Mouse (Mus musculus): ENCODE data around the gene Lpar5.
"Not testable (repeated sequence)": the region's sequence is repeated elsewhere in the genome, so short reads cannot be mapped to it uniquely, and the experiment has no call there.

The Lpar5 gene

DNA sequence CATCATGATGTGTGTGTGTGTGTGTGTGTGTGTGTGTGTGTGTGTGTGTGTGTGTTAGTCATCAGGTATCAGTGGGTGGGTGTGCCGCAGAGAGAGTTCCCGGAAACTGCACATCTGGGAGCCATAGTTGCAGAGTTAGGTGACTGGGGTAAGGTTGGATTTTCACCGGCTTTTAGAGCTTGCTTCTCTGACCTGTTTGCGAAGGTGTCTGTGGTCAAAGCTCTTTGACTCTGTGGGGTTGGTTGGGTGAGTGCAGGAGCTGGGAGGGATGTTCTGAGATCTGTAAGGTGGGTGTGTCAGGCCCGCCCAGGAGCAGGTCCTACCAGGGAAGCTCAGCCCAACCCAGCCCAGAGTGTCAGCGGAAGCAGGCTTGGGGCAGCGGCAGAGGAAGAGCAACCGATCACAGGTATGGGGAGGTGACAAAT is at the start of gene Lpar5:
Gene Lpar5 (plus strand): TSS at position 350 of the 425 bp plus-strand sequence.
- no peak for DNase-seq (ENCODE audit: low spot score in 2 of 2)

DNA sequence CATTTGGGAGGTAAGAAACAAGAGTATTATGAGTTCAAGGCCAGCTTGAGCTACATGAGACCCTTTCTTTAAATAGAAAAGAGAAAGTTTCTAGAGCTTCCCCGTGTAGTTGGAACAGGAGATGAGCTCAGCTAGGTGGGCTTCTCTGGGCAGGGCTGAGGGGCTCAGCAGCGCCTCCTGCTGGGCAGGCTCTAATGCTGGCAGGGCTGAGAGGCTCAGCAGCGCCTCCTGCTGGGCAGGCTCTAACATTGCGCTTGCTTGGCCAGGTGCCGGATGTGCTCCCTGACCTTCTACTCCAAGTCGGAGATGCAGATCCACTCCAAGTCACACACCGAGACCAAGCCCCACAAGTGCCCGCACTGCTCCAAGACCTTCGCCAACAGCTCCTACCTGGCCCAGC is 37.2 kb upstream of the Lpar5 start:
- not testable (repeated sequence) for DNase-seq (ENCODE audit: low spot score in 2 of 2)

DNA sequence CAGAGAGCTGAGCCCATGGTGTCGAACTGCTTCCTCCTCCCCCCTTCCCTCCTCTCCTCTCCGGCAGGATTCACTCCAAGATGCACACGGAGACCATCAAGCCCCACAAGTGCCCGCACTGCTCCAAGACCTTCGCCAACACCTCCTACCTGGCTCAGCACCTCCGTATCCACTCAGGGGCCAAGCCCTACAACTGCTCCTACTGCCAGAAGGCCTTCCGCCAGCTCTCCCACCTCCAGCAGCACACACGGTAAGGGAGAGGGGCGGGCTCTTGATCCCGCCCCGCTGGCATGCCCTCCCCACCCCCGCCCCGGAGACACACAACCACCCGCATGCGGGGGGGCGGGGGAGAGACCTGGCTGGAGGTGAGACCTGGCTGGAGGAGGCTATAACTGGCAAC is 36.1 kb upstream of the Lpar5 start:
- no peak for DNase-seq (ENCODE audit: low spot score in 2 of 2)

DNA sequence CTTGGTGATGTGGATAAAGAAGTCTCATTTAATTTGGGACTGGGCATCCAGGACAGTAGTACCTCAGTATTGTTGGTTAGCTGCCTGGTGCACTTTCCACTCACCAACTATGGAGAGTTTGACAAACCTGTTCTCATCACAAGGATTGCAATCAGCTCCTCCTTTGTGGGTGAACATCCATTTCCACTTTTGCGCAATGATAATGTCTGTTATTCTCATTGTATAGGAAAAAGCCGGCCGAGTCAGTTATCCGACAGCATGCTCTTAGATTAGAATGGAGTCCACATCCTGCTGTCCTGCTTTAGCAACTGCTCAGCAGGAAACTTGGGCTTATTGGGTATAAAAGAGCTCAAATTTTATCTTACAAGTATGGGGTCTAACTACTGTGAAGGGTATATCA is 29.1 kb upstream of the Lpar5 start:
- DNase-seq (ENCODE audit: low spot score in 2 of 2) = no peak

DNA sequence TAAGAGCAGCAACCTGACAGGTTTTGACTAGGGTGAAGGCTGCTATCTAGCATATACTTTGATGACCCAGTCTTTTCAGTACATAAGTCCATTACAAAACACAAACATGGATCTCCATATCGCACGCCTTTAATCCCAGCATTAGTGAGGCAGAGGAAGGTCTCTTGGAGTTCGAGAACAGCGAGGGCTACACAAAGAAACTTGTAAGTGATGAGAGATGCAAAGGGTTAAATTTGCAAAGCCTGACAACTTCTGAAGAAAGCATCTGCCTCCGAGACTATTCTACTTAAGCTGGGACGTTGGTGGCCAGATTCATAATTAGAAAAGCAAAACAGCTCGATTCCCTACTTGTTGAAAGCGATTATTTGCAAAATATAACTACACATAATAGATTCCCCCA is 28.6 kb upstream of the Lpar5 start:
- DNase-seq (ENCODE audit: low spot score in 2 of 2) = no peak

DNA sequence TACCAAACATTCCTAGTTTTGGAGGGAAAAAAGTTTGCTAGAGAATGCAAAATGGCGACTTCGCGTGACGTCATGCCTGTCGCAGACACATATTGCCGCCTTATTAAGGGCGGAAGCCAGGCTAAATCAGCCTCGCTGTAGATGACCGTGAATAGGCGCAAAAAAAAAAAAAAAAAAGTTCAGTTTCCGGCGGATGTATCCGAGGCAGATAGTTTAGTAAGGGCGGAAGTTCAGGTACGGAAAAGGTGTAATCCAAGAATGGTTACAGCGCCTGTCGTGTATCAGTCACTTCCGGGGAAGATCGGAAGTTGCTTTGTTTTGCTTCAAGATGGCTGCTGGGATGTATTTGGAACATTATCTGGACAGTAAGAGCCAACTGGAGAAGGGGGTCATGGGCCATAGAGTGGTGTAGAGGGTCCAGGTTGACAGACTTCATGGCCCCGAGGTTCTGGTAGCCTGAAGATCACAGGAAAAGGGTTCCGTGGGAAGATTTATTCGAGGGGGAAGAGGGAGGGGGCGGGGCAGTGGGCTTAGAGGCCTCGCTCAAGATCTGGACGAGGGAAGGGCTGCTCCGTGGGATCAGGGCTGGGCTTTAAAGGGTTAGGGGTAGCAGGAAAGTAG is 28.1 kb upstream of the Lpar5 start, which contains the start of gene Ing4:
Gene Ing4 (plus strand): TSS at position 228 of the 621 bp plus-strand sequence.
- peak; percentile 87 to 88 for DNase-seq (ENCODE audit: low spot score in 2 of 2)

DNA sequence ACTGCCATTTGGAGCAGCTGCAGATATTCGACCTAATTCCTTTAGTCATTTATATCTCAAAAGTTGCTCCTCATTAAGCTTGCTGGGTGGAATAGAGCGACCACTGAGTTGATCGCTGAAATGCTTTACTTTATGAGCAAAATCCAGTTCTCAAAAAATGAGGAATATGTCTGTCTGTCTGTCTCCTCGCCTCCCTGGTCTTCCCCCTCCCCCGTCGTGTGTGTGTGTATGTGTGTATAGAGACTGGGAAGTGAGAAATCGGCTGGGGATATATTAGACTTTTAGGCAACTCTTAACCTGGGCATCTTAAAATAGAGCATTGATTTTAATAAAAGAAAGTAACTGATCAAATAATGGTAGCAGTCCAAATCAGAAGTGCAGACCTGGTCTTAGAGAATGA is 27.5 kb upstream of the Lpar5 start:
- DNase-seq (ENCODE audit: low spot score in 2 of 2) = no peak

DNA sequence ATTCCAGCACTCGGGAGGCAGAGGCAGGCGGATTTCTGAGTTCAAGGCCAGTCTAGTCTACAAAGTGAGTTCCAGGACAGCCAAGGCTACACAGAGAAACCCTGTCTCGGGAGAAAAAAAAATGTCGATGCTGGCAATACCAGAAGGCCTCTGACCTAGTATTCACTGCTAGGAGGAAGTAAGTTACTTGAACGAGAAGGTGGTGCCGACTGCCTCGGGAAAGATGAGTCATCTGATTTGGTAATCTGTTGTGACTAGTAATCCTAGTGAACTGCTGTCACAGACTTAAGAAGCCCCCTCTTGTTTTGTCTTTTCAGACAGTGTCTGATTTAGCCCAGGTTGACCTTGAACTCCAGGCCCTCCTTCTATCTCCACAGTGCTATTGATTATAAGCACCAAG is 26.7 kb upstream of the Lpar5 start:
- DNase-seq (ENCODE audit: low spot score in 2 of 2) = no peak

DNA sequence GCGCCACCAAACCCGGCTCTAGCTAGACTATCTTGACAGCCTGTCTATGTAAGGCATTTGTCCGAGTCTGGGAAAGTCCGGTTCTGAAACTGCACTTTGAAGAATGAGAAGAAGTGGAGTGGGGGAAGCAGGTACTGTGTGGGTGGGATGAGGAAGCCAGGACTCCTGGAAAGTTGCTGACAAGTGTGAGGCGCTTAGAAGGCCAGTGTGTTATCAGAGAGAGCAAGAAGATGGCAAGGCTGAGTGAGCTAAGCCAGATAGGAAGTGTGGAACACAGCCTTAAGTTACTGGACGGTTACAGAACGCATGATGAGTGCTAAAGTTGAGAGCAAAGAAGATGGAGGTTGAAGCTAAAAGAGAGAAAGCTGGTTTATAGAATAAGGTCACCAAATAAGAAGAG is 25.6 kb upstream of the Lpar5 start:
- DNase-seq (ENCODE audit: low spot score in 2 of 2) = no peak

DNA sequence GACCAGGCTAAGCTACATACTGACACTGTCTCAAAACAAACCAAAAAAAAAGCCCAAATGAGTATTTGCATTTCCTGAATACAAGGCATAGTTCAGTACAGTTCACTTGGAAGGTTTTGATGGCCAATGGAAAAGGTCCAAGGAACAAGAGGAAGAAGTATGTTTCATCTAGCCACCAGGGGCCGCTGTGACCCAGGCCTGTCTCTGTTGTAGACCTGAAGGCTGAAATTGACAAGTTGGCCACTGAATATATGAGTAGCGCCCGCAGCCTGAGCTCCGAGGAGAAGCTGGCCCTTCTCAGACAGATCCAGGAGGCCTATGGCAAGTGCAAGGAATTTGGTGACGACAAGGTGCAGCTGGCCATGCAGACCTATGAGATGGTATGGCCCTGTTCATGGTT is 21.0 kb upstream of the Lpar5 start:
- DNase-seq (ENCODE audit: low spot score in 2 of 2) = peak; percentile 62 to 75

DNA sequence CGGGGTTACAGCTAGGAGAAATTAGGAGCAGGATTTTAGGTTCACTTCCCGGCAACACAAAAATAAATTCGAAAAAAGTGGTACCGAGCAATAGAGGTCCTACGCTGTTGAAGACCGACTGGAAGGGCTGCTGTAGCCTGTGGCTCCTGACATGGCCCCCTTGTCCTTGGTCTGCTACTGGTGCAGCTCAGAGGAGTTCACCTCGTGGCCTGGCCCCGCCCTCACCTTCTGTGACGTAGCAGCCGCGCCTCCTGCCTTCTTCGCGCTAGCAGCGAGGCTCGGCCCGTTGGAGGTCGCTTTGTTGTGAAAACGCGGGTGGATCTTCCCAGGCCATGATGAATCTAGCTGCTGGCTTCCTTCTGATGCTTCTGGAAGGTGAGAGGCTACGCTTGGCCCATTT is 18.0 kb upstream of the Lpar5 start, which contains the start of gene Acrbp:
Gene Acrbp (plus strand): TSS at position 12 of the 400 bp plus-strand sequence.
- DNase-seq (ENCODE audit: low spot score in 2 of 2) = no peak

DNA sequence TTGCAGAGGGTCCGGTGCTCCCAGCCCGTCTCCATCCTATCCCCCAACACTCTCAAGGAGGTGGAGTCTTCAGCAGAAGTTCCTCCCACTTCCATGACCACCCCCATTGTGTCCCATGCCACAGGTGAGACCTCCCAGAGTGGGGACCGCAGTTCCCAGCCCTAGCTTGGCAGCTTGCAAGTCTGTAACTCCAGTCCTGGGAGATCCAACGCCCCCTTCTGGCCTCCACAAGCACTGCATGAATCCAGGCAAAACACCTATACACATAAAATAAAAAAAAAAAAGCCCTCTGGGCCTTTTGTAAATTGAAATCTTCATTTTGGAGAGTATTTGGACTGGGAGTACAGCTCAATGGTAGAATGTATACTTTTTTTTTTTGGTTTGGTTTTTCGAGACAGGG is 16.5 kb upstream of the Lpar5 start:
- no peak for DNase-seq (ENCODE audit: low spot score in 2 of 2)

DNA sequence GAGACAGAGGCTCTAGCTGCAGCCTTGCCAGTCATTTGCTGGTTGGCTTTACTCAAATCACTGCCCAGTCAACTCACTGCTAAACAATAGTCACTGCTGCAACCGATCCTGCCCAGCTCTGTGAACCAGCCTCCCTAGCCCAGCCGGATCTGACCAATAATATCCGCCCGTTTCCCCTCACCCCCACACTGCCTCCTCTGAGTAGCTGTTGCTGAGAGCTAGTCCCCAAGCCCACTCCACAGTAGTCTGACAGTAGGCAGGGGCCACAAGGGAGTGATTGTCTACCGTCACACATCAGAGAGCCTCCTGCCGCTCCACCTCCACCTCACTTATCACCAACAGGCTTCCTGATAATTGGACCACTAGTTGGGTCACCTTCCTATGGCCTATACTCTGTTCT is 6.2 kb upstream of the Lpar5 start:
- no peak for DNase-seq (ENCODE audit: low spot score in 2 of 2)

DNA sequence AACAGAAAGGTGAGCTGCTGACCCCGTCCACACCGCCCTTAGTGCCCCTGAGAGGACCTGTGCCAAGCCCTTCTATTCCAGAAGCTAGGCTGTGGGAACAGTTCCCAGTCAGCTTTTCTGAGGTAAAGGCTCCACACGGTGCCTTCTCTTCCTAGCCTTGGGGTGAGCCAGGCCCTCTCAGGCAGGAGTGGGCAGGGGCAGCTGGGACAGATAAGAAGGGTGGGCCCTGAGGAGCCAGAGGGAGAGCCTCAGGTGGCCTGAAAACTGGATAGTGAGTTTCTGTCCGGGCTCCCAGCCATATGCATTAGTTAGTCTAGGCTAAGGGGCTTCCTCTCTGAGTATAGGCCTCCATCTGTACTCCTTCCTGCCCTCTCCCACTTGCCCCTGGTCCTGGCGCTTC is 5.2 kb upstream of the Lpar5 start:
- no peak for DNase-seq (ENCODE audit: low spot score in 2 of 2)

DNA sequence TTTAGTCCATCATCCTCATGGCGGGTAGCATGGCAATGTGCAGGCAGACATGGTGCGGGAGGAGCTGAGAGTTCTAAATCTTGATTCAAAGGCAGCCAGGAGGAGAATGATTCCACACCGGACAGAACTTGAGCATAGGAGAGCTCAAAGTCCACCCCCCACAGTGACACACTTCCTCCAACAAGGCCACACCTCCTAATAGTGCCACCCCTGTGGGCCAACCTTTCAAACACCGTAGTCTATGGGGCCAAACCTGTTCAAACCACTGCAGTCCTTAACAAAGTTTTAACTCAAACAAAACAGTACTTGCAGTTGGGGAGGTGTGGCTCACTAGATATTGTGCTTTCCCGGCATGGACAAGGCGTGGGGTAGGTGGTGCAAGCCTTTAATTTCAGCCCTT is 3.8 kb upstream of the Lpar5 start:
- DNase-seq (ENCODE audit: low spot score in 2 of 2) = no peak

DNA sequence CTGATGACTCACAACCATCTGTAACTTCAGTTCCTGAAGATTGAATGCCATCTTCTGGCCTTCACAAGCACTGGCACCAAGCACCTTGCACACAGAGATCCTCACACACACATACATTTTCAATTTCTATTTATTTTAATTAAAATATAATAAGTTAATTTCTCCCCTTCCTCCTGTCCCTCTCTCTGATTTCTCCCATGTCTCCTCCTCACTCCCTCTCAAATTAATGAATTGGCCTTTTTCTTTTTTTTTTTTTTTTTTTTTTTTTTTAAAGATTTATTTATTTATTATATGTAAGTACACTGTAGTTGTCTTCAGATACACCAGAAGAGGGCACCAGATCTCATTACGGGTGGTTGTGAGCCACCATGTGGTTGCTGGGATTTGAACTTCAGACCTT is 2.5 kb upstream of the Lpar5 start:
- DNase-seq (ENCODE audit: low spot score in 2 of 2) = not testable (repeated sequence)

DNA sequence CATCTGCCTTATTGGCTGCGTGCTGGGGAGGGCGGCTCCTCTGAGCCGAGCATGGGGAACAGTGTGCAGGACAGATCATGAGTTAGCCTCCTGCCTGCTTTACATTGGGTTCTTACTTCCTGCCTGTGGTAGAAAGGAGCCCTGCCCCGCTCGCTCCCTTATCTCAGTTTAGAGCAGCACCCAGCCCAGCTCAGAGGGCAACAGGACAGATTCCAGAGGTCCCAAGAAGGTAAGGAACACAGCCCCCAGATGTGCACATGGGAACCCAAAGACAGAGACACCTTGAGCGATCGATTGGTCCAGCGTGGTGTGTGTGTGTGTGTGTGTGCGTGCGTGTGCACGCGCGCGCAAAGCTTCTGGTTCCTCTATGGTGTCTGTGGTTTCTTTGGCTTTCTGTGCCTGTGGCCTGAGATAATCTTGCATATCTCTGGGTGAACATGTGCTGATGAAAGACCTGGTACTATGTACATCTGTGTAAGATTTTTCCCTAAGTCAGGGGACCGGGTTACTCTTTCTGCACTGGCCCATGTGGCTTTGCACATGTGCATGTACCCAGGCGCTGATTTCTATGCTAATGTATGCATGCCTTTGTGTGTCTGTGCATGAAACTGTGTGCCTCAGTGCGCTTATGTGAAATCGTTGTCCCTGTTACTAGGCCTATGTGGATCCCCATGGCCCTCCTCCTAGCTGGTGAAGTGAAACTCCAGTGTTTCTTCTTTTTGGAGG is 3.6 kb downstream of the Lpar5 start:
- no peak for DNase-seq (ENCODE audit: low spot score in 2 of 2)

DNA sequence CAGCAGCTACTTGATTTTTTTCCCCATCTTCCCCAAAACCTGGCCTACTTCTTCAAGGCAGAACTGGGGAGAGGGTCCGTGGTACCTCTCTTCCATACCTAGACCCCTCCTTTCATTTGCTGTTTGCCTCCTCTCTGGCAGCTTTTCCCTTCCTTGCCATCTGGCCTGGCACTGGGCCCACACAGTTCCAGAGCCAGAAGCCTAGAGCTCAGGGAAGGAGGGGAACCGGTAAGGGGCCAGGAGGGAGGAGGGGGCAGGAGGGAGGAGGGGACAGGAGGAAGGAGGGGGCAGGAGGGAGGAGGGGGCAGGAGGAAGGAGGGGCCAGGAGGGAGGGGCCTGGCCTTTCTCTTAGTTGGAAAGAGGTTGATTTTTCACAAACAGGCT is 4.2 kb downstream of the Lpar5 start:
- DNase-seq (ENCODE audit: low spot score in 2 of 2) = peak; percentile 61 to 68

DNA sequence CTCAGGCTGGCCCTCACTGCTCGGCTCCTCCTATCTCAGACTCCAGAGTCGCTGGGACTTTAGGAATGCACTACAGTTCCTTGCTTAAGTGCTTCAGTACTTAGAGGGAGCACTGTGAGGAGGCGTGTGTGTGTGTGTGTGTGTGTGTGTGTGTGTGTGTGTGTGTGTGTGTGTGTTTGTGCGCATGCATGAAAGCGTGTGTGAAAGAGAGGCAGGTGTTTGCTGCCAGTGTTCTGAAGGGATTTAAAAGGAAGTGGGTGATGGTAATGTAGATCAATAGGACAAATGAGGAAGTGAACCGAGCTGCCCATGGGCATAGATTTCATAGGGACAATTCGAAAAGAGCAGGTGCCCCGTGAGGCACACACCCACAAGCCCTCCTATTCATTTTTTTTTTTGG is 6.1 kb downstream of the Lpar5 start:
- no peak for DNase-seq (ENCODE audit: low spot score in 2 of 2)

DNA sequence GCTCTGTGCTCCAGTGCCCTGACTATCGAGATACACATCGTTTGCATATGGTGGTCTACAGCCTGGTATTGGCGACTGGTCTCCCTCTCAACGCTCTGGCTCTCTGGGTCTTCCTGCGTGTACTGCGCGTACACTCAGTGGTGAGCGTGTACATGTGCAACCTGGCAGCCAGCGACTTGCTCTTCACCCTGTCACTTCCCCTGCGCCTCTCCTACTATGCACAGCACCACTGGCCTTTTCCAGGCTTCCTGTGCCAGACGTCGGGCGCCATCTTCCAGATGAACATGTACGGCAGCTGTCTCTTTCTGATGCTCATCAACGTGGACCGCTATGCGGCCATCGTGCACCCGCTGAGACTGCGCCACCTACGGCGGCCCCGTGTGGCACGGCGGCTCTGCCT is 13.7 kb downstream of the Lpar5 start:
- DNase-seq (ENCODE audit: low spot score in 2 of 2) = no peak

DNA sequence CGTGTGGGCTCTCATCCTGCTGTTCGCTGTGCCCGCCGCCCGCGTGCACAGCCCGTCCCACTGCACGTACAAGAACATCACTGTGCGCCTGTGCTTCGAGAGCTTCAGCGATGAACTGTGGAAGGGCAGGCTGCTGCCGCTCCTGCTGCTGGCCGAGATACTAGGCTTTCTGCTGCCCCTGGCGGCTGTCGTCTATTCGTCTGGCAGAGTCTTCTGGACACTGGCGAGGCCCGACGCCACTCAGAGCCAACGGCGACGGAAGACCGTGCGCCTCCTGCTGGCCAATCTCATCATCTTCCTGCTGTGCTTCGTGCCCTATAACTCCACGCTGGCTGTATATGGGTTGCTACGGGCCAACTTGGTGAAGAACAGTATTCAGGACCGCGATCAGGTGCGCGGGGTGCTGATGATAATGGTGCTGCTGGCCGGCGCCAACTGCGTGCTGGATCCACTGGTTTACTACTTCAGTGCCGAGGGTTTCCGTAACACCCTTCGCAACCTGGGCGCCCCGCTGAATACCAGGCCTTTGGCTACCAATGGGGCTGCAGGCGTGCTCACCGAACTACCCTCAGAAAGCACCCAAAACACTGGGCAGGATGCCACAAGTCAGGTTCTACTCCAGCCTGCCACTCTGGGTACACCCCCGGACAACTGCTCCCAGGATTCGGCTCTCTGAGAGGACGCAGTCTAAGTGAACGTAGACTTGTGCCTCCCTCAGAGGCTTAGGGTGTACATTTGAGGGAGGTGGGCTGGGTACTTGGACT is 14.3 kb downstream of the Lpar5 start:
- DNase-seq (ENCODE audit: low spot score in 2 of 2) = peak; percentile 86

DNA sequence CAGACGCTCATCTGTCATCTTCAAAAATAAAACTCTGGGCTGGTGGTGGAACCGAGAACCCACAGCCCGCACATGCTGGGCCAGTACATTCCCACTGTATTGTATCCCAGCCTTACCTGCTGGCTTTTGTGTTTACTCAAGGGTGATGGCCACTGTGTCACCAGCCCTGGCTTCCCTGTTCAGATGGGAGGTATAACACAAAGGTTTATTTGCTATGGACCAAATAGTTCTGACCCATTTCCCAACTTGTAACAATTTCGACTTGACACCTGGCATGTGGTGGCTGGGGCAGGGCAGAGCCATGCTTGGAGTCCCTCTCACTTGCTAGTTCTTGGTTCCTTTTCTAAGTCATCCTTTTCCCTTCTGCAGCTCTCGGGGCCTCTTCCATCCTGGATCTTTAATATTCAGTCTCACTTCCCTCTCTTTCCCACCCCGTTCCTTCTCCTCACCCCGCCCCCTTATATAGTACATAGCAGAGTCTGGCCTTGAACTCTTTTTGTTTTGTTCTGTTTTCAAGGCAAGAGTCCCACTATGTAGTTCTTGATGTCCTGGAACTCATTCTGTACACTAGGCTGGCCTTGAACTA is 15.2 kb downstream of the Lpar5 start:
- DNase-seq (ENCODE audit: low spot score in 2 of 2) = no peak

Data from frontal cortex, postnatal 10 days (tissue).